Mouse (Mus musculus) layer of hippocampus, adult 11-12 months (tissue): ENCODE results near the gene Wfdc12.

Experiments used
- DNase-seq: peaks from one replicate; pipeline ENCODE4 v3.0.0; 2022; ENCODE audit warnings: low spot score

Gene Wfdc12

GRCm38 (mm10) chr2:164175850-164176249, 14.6 kb downstream of the Wfdc12 start:
- no peak for DNase-seq

GRCm38 (mm10) chr2:164174649-164175395, 15.6 kb downstream of the Wfdc12 start:
- DNase-seq, result peak; percentile 73

GRCm38 (mm10) chr2:164173394-164173793, 17.0 kb downstream of the Wfdc12 start:
- no peak for DNase-seq

- DNase-seq, result no peak
Measured at GRCm38 (mm10) chr2:164170902-164171301, 19.5 kb downstream of the Wfdc12 start, which contains the start of gene Kcns1. TSS of gene Kcns1 (minus strand) at chr2:164171113.

- DNase-seq, result no peak
Measured at GRCm38 (mm10) chr2:164170326-164170725, 20.1 kb downstream of the Wfdc12 start.

GRCm38 (mm10) chr2:164168571-164168946, 21.8 kb downstream of the Wfdc12 start:
- DNase-seq, result peak; percentile 19

- DNase-seq, result no peak
Measured at GRCm38 (mm10) chr2:164167752-164168570, 22.4 kb downstream of the Wfdc12 start.

GRCm38 (mm10) chr2:164164941-164165340, 25.5 kb downstream of the Wfdc12 start:
- no peak for DNase-seq

GRCm38 (mm10) chr2:164161515-164162055, 28.8 kb downstream of the Wfdc12 start:
- DNase-seq, result no peak

GRCm38 (mm10) chr2:164158838-164159237, 31.6 kb downstream of the Wfdc12 start:
- DNase-seq, result no peak

- no peak for DNase-seq
Measured at GRCm38 (mm10) chr2:164156158-164156557, 34.2 kb downstream of the Wfdc12 start.

- DNase-seq, result no peak
Measured at GRCm38 (mm10) chr2:164154007-164154406, 36.4 kb downstream of the Wfdc12 start.

GRCm38 (mm10) chr2:164152341-164152740, 38.1 kb downstream of the Wfdc12 start:
- no peak for DNase-seq

- DNase-seq, result no peak
Measured at GRCm38 (mm10) chr2:164150086-164150760, 40.2 kb downstream of the Wfdc12 start.

GRCm38 (mm10) chr2:164146556-164146955, 43.9 kb downstream of the Wfdc12 start:
- DNase-seq, result no peak

- DNase-seq, result no peak
Measured at GRCm38 (mm10) chr2:164144541-164144940, 45.9 kb downstream of the Wfdc12 start.

- DNase-seq, result no peak
Measured at GRCm38 (mm10) chr2:164144025-164144424, 46.4 kb downstream of the Wfdc12 start.

GRCm38 (mm10) chr2:164142021-164142420, 48.4 kb downstream of the Wfdc12 start:
- peak; percentile 39 for DNase-seq
